Mouse (Mus musculus): ENCODE measurements around the gene Pex11b.
"Not testable (repeated sequence)": the region's sequence is repeated elsewhere in the genome, so short reads cannot be mapped to it uniquely, and the experiment has no call there.

The Pex11b gene

DNA sequence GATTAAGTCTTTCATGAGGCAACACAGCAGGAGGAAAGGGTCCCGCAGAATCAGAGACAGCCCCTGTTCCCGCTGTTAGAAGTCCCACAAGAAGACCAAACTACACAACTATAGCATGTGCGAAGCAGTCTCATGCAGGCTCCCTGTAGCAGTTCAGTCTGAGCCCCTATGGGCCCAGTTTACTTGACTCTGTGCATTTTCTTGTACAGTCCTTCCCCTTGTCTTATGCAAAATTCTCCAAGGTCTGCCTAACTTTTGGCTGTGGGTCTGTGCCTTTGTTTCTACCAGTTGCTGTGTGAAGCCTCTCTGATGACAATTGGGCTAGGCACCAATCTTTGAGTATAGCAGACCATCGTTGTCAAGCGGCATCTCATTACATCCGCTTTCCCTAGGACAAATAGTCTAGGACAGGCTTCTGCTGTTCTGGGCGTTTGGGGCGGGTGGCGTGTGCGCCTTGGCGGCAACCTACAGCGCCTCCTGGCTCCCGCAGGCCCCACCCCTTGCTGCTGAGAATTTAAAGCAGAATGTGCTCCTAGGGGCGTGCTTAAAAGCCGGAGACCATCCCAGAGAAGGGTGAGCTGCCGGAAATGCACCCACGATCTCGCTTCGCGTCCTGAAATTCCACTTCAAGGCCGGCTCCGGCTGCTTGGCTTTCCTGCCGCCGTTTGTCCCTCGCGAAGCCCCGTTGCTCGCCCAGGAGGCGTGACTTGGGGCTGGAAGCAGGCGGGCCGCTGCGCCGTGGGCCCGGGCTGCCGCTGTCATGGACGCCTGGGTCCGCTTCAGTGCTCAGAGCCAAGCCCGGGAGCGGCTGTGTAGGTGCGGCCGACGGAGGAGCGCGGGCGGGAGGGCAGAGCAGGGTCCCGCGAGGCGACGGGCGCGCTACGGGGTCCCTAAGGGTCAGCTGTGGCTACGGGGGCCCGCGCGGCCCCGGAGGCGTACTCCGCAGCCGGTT lies at the start of gene Pex11b, which contains the start of gene Gm42957:
TSS of gene Pex11b (plus strand) at position 449 of the 952 bp plus-strand sequence.
TSS of gene Gm42957 (plus strand) at position 547 of the 952 bp plus-strand sequence.
- DNase-seq, result peak; percentile 89

DNA sequence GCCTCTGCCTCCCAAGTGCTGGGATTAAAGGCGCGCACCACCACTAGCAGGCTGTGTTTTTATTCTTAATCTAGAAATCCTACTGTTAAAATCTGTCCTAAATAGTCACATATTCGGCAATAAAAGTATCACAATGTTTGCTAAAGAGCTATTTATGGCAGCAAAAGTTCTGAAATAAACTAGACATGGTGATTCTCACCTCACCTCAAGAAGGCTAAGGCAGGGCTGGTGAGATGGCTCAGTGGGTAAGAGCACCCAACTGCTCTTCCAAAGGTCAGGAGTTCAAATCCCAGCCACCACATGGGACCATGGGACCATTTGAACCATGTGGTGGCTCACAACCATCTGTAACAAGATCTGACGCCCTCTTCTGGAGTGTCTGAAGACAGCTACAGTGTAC lies 44.5 kb upstream of the Pex11b start:
- no peak for DNase-seq

DNA sequence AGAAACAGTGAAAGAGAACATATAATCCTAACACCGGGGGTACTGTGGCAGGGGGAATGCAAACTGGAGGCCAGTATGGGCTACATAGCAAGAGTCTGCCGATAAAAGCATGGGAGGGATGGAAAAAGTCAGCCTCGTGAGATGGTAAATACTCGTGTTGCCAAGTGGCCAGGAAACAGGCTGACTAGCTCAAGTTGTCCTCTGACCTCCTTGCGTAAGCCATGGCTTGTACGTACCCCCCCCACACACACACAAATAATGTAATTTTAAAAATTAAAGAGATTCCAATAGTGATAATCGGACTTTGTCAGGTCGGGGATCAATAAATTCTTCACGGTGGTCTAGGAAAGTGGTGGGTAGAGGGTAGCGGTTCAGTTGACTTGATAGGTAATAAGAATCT lies 41.8 kb upstream of the Pex11b start:
- no peak for DNase-seq

DNA sequence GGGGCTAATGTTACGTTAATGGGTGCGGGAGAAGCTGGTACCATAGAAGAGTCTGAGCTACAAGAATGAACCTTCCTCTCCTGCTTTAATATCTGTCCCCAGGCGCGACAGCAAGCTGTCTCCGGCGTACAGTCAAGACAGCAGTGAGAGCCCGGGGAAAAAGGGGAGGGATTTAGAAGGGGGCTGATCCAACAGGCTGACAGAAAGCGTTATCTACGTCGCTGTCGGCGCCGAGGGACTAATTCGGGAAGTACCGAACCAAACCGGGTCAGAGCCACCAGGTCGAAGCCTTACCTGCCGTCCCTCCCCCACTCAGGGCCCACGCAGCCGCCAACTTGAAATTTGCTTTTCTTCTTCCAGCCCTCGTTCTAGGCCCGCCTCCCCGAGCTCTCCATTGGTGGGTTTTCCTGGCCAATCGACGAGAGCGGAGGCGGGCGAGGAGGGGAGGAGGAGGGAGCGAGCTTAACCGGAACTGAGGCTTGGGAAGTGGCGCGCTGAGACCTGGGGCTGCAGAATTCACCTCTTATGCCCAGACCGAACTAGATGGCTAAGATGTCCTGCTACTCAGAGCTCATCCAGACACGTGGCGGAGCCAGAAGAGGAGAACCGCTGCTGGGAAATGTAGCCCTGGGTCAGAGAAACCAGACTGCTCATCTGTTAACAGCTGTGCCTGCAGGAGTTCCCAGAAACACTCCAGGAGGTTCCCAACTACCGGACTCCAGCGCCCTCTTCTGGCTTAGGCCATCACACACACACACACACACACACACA lies 41.2 kb upstream of the Pex11b start, which contains the start of gene Polr3gl:
TSS of gene Polr3gl (minus strand) at position 392 of the 771 bp plus-strand sequence.
- DNase-seq, result peak; percentile 95

DNA sequence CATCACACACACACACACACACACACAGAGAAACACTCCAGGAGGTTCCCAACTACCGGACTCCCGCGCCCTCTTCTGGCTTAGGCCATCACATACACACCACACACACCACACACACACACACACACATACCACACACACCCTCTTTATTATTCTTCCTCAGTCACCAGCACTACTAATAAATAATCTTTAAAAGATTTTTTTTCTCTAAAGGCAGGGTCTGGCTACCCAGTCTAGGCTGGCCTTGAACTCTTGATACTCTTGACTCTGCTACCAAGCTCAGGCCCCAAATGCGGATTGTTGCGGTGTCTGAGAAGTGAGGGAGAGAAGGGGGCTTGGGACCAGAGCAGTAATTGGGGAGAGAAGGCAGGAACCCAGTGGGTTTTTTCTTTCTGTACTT lies 40.3 kb upstream of the Pex11b start:
- DNase-seq, result no peak

DNA sequence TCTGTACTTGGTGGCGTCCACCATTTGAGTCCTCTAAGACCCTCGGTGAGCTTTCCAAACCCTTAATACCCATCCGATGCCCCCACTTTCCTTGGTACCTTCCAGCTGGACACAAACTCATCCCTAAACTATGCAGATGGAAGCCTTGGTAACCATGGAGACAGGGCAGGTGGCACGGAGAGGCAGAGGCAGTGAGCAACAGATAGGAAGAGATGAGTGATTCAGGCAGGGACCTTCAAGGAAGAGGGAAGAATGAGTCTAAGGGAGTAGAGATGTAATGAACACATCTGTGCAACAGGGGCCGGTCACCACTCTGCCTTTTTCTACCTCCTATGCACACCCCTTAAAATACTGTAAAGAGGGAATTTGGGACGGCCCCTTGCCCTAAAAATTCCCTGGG lies 39.5 kb upstream of the Pex11b start:
- DNase-seq, result no peak

DNA sequence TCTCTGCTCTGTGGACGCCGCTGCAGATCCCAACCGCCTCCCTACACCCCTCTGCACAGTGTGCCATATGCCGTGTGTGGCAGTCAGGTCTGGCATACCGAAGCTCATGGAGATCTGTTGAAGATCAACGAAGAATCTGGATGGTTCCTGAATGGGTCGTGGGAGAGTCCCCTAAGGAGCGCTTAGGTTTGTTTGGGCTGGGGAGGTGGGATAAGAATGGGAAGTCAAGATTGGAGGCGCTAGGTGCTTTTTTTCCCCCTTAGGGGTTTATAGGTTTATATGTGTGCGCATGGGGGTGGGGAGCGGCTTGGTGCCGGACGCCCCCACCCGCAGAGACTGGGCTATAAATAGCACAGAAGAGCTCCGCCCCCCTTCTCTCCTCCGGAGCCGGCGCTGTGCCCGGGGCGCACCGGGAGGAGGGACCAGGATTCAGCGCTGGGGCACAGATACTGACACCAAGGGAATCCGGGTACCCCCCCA lies 38.9 kb upstream of the Pex11b start, which contains the start of gene Ankrd34a:
TSS of gene Ankrd34a (plus strand) at position 409 of the 480 bp plus-strand sequence.
- DNase-seq, result no peak

DNA sequence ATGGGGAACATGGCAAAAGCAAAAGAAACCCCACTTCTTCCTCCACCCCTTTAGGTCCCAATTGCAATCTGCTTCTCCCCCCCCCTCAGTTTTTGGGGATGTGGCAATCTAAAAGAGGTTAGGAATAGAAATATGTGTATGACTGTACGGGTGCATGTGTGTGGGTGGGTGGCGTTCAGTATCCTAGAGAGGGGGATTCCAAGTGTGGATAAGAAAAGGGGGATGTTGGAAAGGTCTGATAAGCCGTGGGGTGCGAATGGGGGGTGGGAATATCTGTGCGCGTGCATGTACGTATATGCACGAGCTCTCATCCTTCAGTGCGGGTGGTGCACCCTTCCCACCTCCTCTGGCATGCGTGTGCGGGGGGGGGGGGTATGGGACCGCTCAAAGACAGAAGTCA lies 38.3 kb upstream of the Pex11b start:
- DNase-seq, result no peak

DNA sequence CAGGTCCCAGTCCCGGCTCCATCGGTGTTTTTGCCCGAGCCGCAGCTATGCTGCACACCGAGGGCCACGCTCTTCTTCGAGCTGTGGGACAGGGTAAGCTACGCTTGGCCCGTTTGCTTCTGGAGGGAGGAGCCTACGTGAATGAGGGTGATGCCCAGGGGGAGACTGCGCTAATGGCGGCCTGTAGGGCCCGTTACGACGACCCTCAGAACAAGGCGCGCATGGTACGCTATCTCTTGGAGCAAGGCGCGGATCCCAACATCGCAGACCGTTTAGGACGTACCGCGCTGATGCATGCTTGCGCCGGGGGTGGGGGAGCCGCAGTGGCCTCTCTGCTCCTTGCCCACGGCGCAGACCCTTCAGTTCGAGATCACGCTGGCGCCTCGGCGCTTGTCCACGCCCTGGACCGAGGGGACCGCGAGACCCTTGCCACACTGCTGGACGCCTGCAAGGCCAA lies 37.7 kb upstream of the Pex11b start:
- DNase-seq, result peak; percentile 73

DNA sequence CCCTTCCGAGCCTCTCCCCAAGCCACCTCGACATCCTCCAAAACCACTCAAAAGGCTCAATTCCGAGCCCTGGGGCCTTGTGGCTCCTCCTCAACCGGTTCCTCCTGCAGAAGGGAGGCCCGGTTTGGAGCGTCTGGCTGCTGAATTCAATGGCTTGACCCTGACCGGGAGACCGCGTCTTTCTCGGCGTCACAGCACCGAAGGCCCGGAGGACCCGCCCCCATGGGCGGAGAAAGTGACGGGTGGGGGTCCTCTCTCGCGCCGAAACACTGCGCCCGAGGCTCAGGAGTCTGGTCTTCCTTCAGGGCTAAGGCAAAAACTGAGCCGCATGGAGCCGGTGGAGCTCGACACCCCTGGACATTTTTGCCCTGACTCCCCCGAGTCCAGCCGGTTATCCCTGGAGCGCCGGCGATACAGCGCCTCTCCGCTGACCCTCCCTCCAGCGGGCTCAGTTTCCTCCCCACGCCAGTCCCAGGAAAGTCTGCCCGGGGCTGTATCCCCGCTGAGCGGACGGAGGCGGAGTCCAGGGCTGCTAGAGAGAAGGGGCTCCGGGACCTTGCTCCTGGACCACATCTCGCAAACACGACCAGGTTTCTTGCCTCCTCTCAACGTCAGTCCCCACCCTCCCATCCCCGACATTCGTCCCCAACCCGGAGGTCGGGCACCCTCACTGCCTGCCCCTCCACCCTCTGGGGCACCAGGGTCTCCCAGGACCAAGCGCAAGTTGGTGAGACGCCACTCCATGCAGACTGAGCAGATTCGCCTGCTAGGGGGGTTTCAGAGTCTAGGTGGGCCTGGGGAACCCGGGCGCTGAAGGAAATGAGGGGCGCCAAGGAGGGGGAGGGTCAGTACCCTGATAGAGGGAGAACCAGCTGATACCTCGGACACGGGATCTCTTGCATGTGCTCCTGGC lies 36.8 kb upstream of the Pex11b start:
- DNase-seq, result peak; percentile 90

DNA sequence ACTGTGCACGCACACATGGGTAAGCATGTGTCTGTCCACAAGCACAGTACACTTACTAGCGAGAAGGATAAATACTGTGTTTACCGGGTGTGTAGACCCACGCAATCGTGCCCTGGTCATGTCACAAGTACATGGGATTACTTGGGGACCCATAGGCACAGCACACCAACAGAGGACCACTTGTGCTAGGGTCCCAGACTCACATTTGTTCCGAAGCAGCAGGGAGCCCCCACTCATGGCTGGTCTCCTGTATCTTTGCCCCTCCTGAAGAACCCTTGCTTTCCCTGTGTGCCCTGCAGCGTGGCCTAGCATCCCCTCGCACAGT lies 36.1 kb upstream of the Pex11b start:
- DNase-seq, result no peak

DNA sequence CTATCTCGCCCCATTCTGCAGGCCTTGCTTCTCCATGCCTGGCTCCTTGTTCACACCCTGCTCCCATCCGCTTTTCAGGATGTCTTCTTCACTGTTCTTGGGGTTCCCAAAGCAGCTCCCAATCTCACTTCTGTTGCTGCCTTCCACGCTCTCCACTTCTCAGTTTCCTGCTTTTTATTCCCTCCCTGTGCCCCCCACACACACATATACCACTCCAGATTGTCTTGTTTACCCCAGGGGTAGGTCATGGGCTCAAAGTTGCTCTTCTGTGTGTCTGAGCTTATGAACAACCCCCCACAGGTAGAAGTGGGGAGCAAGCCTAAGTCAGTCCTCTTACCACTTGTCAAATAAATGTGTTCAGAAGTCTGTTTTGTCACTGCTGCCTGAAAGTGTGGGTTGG lies 35.8 kb upstream of the Pex11b start:
- no peak for DNase-seq

DNA sequence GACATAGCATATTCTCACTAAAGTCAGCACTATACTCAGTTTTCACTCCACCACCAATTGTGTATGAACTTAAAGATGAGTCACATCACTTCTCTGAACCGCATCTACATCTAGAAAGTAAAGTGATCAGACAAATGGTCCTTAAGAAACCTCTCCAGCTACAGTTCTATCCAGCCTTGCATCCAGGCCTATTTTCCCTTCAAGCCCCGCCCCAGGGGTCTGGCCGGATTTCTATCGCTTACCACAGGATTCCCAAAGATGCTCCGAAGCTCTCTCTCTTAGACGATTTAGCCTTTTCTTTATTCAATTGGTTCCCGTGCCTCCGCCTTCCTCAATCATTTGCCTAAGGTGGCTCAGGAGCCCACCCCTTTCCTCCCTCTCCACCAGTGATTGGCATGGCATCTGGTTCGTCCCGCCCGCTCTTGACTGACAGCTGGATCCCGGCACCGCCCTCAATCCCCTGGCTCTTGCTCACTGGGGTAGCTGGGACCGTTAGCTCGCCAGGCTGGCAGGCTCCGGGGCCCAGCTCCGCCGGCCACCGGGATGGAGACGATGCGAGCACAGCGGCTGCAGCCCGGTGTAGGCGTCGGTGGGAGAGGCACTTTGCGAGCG lies 34.4 kb upstream of the Pex11b start, which contains the start of gene Lix1l:
TSS of gene Lix1l (plus strand) at position 511 of the 612 bp plus-strand sequence.
- DNase-seq, result peak; percentile 95

DNA sequence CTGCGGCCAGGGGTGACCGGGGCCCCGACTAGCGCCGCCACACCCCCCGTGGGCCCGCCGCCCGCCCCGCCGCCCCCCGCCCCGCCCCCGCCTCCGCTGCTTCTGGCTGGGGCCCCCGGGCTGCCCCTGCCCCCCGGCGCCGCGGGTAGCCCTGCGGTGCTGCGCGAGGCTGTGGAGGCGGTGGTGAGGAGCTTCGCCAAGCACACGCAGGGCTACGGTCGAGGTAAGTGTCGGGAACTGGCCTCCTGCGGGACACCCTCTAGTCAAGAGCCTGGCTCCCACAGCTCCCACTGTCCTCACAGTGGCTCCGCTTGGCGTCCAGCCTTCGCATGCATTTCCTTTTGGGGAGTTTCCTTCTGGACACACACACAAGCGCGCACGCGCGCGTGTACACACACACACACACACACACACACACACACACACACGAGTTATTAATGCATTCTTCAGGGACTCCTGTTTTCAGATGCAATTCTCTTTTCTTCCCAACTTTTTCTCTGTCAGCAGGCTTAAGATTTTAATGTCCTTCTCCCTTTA lies 33.9 kb upstream of the Pex11b start:
- DNase-seq, result peak; percentile 83

DNA sequence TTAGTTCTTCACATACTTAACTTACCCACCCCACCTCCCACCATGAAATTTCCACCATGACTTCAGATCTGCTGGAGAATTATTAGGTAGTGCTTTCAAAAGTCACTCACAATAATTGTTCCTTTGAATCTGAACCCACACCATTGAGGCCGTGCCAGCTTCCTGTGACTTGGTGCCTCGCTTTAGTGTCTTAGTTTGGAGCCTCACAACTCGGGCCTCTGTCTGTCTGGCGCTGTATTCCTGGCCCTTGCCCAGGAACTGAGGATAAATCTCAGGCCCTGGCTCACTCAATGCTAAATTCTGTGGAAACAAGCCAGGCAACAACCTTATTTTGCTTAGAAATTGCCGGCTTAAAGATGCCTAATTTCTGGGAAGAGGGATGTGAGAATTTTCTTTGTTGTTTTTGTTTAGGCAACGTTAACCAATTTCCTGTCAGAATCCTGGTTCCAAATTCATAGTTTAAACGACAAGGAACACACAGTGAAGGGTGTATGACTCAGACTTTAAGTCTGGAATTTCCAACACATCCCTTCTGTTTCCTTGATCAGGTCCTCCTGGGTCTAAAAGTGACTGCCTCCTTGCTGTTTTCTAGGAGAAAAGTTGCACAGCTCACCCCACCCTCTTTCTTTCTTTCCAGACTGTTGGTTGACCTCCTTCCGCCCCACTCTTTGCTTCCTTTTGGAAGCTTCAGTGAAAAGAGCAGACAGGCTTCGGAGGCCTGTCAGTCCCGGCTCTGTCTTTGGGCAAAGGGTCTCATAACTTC lies 33.1 kb upstream of the Pex11b start:
- DNase-seq, result no peak

DNA sequence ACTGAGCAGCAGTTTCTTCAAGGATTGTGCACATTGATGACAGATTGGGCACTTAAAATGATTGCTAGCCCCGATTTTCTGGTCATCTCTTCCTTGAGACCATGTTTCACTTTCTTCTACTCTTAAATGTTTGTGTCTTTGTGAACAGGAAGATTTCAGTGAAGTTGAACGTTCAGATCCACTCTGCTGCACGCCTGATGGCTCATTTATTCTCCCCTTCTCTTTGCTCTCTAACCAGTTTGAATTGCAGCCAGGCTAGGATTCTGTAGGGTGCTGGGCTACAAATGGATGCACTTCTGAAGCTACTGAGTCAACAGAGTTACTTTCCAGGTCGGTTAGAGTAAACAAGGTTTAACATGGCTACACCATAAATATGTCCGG lies 32.5 kb upstream of the Pex11b start:
- DNase-seq, result no peak

DNA sequence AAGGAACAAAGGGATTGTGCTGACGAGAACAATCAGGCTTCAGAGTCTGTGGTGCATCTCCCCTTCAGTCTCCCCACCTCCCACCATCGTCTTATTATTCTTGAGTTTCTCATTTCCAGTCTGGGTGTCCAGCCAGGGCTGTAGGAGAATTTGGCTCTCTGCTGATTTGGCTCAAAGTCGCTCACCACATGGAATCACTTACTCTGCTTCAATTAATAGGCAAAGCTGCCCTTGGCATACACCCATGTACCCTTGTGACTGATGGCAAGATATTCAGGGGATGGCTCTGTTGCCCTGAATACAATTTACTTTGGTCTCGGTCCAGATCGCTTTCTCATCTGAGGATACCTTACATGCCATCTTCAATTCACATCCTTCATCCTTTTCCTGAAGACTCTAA lies 31.9 kb upstream of the Pex11b start:
- no peak for DNase-seq

DNA sequence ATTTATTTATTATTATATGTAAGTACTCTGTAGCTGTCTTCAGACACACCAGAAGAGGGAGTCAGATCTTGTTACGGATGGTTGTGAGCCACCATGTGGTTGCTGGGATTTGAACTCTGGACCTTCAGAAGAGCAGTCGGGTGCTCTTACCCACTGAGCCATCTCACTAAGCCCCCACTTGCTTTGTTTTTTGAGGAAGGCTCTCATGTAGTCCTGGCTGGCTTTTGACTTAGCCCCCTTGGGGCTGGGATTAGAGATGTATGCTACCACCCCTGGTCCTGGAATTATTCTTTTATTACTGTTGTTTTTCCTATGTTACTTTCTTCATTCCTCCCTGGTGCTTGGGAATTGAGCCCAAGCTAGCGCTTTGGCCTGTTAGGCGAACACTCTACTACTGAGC lies 29.2 kb upstream of the Pex11b start:
- DNase-seq, result not testable (repeated sequence)

DNA sequence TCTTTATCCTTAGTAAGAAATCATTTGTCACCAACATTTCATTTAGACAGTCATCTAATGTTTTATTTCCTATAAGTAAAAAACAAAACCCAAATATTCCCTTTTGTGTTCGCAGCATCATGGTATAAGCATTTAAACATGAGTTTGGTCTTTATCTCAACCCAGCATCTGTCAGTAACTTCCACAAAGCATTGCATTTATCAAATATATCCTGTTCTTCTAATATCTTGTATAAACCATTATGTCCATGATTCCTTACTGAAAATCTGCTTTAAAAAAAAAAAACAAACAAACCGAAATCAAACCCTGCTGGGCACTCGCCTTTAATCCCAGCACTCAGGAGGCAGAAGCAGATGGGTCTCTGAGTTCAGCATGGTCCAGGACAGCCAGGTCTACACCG lies 28.6 kb upstream of the Pex11b start:
- DNase-seq, result no peak

DNA sequence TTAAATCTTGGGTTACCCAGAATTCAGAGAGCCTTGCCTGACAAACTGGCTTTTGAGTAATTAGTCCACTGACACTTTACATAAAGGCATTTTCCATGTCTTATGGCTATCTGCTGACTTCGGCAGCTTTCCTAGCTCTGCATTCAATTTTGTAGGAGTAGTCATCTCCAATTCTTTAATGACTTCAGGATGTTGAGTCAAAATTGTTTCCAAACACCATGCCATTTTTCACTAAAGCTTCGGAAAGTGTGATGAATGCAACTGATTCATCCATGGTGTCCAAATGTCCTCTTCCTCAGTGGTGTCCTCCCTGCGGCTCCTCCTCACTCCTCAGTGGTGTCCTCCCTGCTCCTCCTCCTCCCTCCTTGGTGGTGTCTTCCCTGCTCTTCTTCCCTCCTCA lies 17.2 kb upstream of the Pex11b start:
- no peak for DNase-seq

DNA sequence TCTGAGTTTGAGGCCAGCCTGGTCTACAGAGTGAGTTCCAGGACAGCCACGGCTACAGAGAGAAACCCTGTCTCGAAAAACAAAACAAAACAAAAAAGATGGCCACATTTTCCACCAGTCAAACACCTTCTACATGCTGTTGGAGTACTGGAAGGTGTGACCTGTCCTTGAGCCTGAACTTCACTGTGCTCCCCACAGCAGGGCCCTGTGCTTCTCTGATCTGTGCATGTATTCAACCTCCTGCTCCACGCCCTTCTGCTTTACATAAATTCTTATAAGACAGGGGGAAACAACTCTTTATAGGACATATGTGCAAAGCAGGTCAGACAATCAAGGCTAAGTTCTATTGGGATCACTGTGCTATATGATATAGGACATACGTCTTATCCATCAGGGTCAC lies 12.0 kb upstream of the Pex11b start:
- DNase-seq, result no peak

All from embryo, embryonic 11 days (tissue).